Mouse (Mus musculus) cortical plate, adult 2 months (tissue): Measurements from ENCODE around the gene Slc44a5.

Experiments
- CTCF ChIP-seq: fragments of 200-500 bp; IDR thresholded peaks from 2 replicates; pipeline ENCODE4 v1.5.1; 2011; ENCODE audit warnings: mild to moderate bottlenecking, control low read depth, low read length; ENCODE audit not compliant: insufficient read depth; ENCODE audit errors: extremely low read depth
- POLR2A ChIP-seq: fragments of 200-500 bp; IDR thresholded peaks from 2 replicates; pipeline ENCODE4 v1.6.1; 2011; ENCODE audit warnings: mild to moderate bottlenecking, low read length, control low read depth; ENCODE audit not compliant: insufficient read depth; ENCODE audit errors: extremely low read depth

DNA sequence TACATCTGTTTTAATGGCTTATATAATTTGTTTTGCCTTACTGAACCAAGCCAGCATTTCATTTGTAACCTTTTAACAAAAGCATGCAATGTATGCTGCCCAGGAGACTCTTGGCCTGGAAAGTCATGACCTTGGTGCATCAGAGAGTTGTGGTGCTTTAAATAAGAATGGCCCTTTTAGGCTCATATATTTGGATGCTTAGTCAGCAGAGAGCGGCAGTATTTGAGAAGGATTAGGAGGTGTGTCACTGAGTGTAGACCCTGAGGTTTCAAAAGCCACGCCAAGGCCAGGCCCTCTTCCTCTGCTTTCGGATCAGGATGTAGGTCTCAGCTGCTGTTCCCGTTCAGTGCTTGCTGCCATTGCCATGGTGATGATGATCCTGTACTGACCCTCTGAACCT, 3.8 kb upstream of the Slc44a5 start:
- no peak for TF ChIP-seq CTCF
- TF ChIP-seq POLR2A, result no peak
